Comparison of ENCODE assay signal across 25 mouse cellular contexts in genomic region chr8:5339953-5340352, GRCm38 (mm10).
"Had no signal": no experiment of that assay in that cellular context is flagged by ENCODE, and none has a peak within 500 bp of the region (broad histone marks: within the 10 kb centered on the region; RNA-seq: fewer than 3 reads in every experiment).

No protein-coding gene starts in this region.

- H3K27me3 ChIP-seq: heart, embryonic 13.5 days; heart, embryonic 15.5 days; hindbrain, embryonic 13.5 days; hindbrain, embryonic 15.5 days; limb, embryonic 12.5 days; liver, embryonic 13.5 days had no signal

- H3K4me2 ChIP-seq: heart, embryonic 11.5 days; heart, embryonic 13.5 days; heart, embryonic 15.5 days; hindbrain, embryonic 13.5 days; hindbrain, embryonic 15.5 days; limb, embryonic 12.5 days; liver, embryonic 11.5 days; liver, embryonic 13.5 days had no signal

- H3K9me3 ChIP-seq: heart, embryonic 13.5 days; heart, embryonic 15.5 days; hindbrain, embryonic 13.5 days; hindbrain, embryonic 15.5 days; limb, embryonic 10.5 days; limb, embryonic 12.5 days; liver, embryonic 13.5 days had no signal

- ATAC-seq: hindbrain, postnatal 0 days; intestine, embryonic 16.5 days had no signal

- H3K4me3 ChIP-seq: heart, adult 2 months; heart, embryonic 13.5 days; heart, embryonic 15.5 days; hindbrain, embryonic 13.5 days; hindbrain, embryonic 15.5 days; layer of hippocampus, adult 2 months; left cerebral cortex, adult 2 months; limb, embryonic 10.5 days; limb, embryonic 12.5 days; liver, embryonic 13.5 days had no signal

- H3K27ac ChIP-seq: heart, adult 2 months; heart, embryonic 13.5 days; heart, embryonic 15.5 days; hindbrain, embryonic 13.5 days; hindbrain, embryonic 15.5 days; hindbrain, postnatal 0 days; layer of hippocampus, adult 2 months; left cerebral cortex, adult 2 months; limb, embryonic 10.5 days; limb, embryonic 12.5 days; liver, embryonic 13.5 days had no signal

- H3K4me1 ChIP-seq: heart, embryonic 13.5 days; heart, embryonic 15.5 days; hindbrain, embryonic 13.5 days; hindbrain, embryonic 15.5 days; limb, embryonic 10.5 days; limb, embryonic 12.5 days; liver, embryonic 13.5 days had no signal

- DNase-seq: gastrocnemius, postnatal 14 days; gastrocnemius, postnatal 36 days; heart, adult 11 months; heart, adult 2 months; heart, postnatal 14 days; heart, postnatal 36 days; kidney, adult 11 months; kidney, adult 8-10 months; kidney, postnatal 10 days; kidney, postnatal 25 days; kidney, postnatal 4 days; liver; liver, embryonic 13.5 days had no signal

- H3K9ac ChIP-seq: heart, embryonic 13.5 days; heart, embryonic 15.5 days; hindbrain, embryonic 13.5 days; hindbrain, embryonic 15.5 days; limb, embryonic 12.5 days; liver, embryonic 13.5 days had no signal

- H3K36me3 ChIP-seq: heart, embryonic 13.5 days; heart, embryonic 15.5 days; hindbrain, embryonic 13.5 days; hindbrain, embryonic 15.5 days; limb, embryonic 10.5 days; limb, embryonic 12.5 days; liver, embryonic 13.5 days had no signal
